Mouse (Mus musculus): ENCODE measurements around the gene Ggact. TPM values are rescaled to one million over a fixed set of nuclear protein-coding genes. Genes with fewer than 3 reads are reported as not detected.

Ggact gene
- polyA plus RNA-seq, 1 experiment from 2014 or later: 59.3 TPM

GRCm38 (mm10) chr14:122943475-122943853 is 29.9 kb upstream of the Ggact start:
- Histone ChIP-seq H3K4me1 (replicated peaks; ENCODE audit: control insufficient read depth, insufficient read depth) (no peaks in the 10 kb centered on the region), H3K36me3 (ENCODE audit: control insufficient read depth, insufficient read depth, low read length) (no peaks in the 10 kb centered on the region), H3K9ac (ENCODE audit: low read length) (no peak overlapping the region), H3K4me2 (replicated peaks; ENCODE audit: low read depth) (no peak overlapping the region), H3K4me3 (ENCODE audit: low read depth, low read length) (no peak overlapping the region), H3K27ac (replicated peaks) (no peak overlapping the region), H3K9me3 (ENCODE audit: control insufficient read depth, low read length) (no peaks in the 10 kb centered on the region), H3K27me3 (ENCODE audit: control insufficient read depth, insufficient read depth, low read length) (no peaks in the 10 kb centered on the region)
- TF ChIP-seq EP300 (optimal IDR thresholded peaks at IDR 0.05): no peak
- TF ChIP-seq CTCF (IDR thresholded peaks at IDR 0.05; ENCODE audit: low read depth): no peak
- ATAC-seq (ENCODE audit: low FRiP score, low TSS enrichment) (no peak), DNase-seq (ENCODE audit: low spot score) (no peak)
- WGBS: 93% methylated on average over 3 of the region's 3 CpGs

- ATAC-seq (ENCODE audit: low FRiP score, low TSS enrichment) (no peak), DNase-seq (ENCODE audit: low spot score) (no peak)
- no peak overlapping the region for H3K27ac ChIP-seq (replicated peaks)
- no peak overlapping the region for H3K4me3 ChIP-seq (ENCODE audit: low read depth, low read length)
- no peaks in the 10 kb centered on the region for H3K9me3 ChIP-seq (ENCODE audit: control insufficient read depth, low read length)
- TF ChIP-seq CTCF (IDR thresholded peaks at IDR 0.05; ENCODE audit: low read depth) (no peak), EP300 (optimal IDR thresholded peaks at IDR 0.05) (no peak)
- 82% methylated on average over 4 of the region's 4 CpGs for WGBS
- no peak overlapping the region for H3K4me2 ChIP-seq (replicated peaks; ENCODE audit: low read depth)
- H3K9ac ChIP-seq (ENCODE audit: low read length): no peak overlapping the region
- no peaks in the 10 kb centered on the region for H3K27me3 ChIP-seq (ENCODE audit: control insufficient read depth, insufficient read depth, low read length)
- no peaks in the 10 kb centered on the region for H3K36me3 ChIP-seq (ENCODE audit: control insufficient read depth, insufficient read depth, low read length)
- H3K4me1 ChIP-seq (replicated peaks; ENCODE audit: control insufficient read depth, insufficient read depth): no peaks in the 10 kb centered on the region
Observed at GRCm38 (mm10) chr14:122942757-122943474, 29.4 kb upstream of the Ggact start.

GRCm38 (mm10) chr14:122936460-122936859 is 22.9 kb upstream of the Ggact start:
- H3K4me1 ChIP-seq (replicated peaks; ENCODE audit: control insufficient read depth, insufficient read depth): no peaks in the 10 kb centered on the region
- H3K4me2 ChIP-seq (replicated peaks; ENCODE audit: low read depth): no peak overlapping the region
- H3K27me3 ChIP-seq (ENCODE audit: control insufficient read depth, insufficient read depth, low read length): no peaks in the 10 kb centered on the region

DNA sequence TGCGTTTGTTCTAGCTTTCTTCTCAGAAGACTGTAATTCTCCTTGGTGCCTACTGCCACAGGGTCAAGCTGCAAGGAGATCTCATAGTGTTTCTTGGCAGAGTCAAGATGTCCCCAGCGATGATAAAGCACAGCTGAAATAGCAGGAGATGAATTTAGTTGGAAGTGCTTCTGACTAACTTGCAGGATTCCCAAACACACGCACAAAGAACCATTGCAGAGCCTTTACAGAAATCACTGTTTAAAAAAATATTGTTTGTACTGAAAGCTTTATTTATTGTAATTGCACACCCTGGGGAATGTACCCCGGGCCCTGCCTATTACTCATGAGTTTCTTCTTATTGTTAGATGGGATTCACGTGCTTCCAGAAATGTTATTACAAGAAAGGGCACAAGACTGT is 6.5 kb upstream of the Ggact start:
- no peak overlapping the region for H3K9ac ChIP-seq (ENCODE audit: low read length)
- peaks cover 3% of the 10 kb centered on the region; the same call in 1 of the 2 replicates for H3K36me3 ChIP-seq (ENCODE audit: control insufficient read depth, insufficient read depth, low read length)
- 55% methylated on average over 5 of the region's 5 CpGs for WGBS
- H3K27me3 ChIP-seq (ENCODE audit: control insufficient read depth, insufficient read depth, low read length): no peaks in the 10 kb centered on the region
- TF ChIP-seq CTCF (IDR thresholded peaks at IDR 0.05; ENCODE audit: low read depth): no peak
- no peak for TF ChIP-seq EP300 (optimal IDR thresholded peaks at IDR 0.05)
- H3K4me3 ChIP-seq (ENCODE audit: low read depth, low read length): no peak overlapping the region
- DNase-seq (ENCODE audit: low spot score) (no peak), ATAC-seq (ENCODE audit: low FRiP score, low TSS enrichment) (no peak)
- no peaks in the 10 kb centered on the region for H3K9me3 ChIP-seq (ENCODE audit: control insufficient read depth, low read length)
- no peak overlapping the region for H3K4me2 ChIP-seq (replicated peaks; ENCODE audit: low read depth)
- no peak overlapping the region for H3K27ac ChIP-seq (replicated peaks)
- no peaks in the 10 kb centered on the region for H3K4me1 ChIP-seq (replicated peaks; ENCODE audit: control insufficient read depth, insufficient read depth)

More at GRCm38 (mm10) chr14:122936460-122936859, 22.9 kb upstream of the Ggact start:
- WGBS: 74% methylated on average over 1 of the region's 1 CpGs
- H3K9me3 ChIP-seq (ENCODE audit: control insufficient read depth, low read length): no peaks in the 10 kb centered on the region
- no peak overlapping the region for H3K27ac ChIP-seq (replicated peaks)
- DNase-seq (ENCODE audit: low spot score) (no peak), ATAC-seq (ENCODE audit: low FRiP score, low TSS enrichment) (no peak)
- H3K4me3 ChIP-seq (ENCODE audit: low read depth, low read length): no peak overlapping the region
- H3K9ac ChIP-seq (ENCODE audit: low read length): no peak overlapping the region
- TF ChIP-seq CTCF (IDR thresholded peaks at IDR 0.05; ENCODE audit: low read depth) (no peak), EP300 (optimal IDR thresholded peaks at IDR 0.05) (no peak)
- H3K36me3 ChIP-seq (ENCODE audit: control insufficient read depth, insufficient read depth, low read length): no peaks in the 10 kb centered on the region

DNA sequence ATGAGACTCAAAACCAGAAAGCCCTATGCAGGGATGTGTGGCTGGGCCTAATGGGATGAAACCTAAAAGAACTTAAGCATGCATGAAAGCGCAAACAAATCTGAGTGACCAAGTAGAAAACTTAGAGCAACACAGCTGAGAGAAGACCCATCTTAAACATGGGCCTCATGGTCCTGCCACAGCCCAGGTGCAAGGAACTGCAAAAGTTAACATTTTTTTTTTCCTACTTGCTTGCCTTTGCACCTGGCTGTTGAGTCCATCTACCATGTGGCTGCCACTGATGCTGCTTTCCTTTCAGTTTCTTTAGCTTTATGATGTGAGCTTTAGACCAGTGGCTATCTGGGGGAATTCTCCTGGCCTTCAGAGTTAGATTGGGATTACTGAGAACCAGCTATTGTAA is 4.1 kb upstream of the Ggact start:
- no peaks in the 10 kb centered on the region for H3K9me3 ChIP-seq (ENCODE audit: control insufficient read depth, low read length)
- H3K4me2 ChIP-seq (replicated peaks; ENCODE audit: low read depth): no peak overlapping the region
- H3K27me3 ChIP-seq (ENCODE audit: control insufficient read depth, insufficient read depth, low read length): no peaks in the 10 kb centered on the region
- no peaks in the 10 kb centered on the region for H3K4me1 ChIP-seq (replicated peaks; ENCODE audit: control insufficient read depth, insufficient read depth)
- no peak for ATAC-seq (ENCODE audit: low FRiP score, low TSS enrichment)
- TF ChIP-seq EP300 (optimal IDR thresholded peaks at IDR 0.05) (no peak), CTCF (IDR thresholded peaks at IDR 0.05; ENCODE audit: low read depth) (no peak)
- H3K9ac ChIP-seq (ENCODE audit: low read length): no peak overlapping the region
- H3K4me3 ChIP-seq (ENCODE audit: low read depth, low read length): no peak overlapping the region
- DNase-seq (ENCODE audit: low spot score): no peak
- peaks cover 3% of the 10 kb centered on the region; the same call in 1 of the 2 replicates for H3K36me3 ChIP-seq (ENCODE audit: control insufficient read depth, insufficient read depth, low read length)
- 96% methylated on average over 1 of the region's 1 CpGs for WGBS
- no peak overlapping the region for H3K27ac ChIP-seq (replicated peaks)

GRCm38 (mm10) chr14:122912812-122913498 is 602 bp downstream of the Ggact start:
- no peak for TF ChIP-seq EP300 (optimal IDR thresholded peaks at IDR 0.05)
- H3K36me3 ChIP-seq (ENCODE audit: control insufficient read depth, insufficient read depth, low read length): no peaks in the 10 kb centered on the region

More at GRCm38 (mm10) chr14:122912812-122913498, 602 bp downstream of the Ggact start:
- WGBS: under 1% methylated on average over 51 of the region's 58 CpGs
- Histone ChIP-seq H3K9ac (ENCODE audit: low read length) (peak overlapping the region; percentile 74), H3K4me2 (replicated peaks; ENCODE audit: low read depth) (peak overlapping the region; percentile 88), H3K27me3 (ENCODE audit: control insufficient read depth, insufficient read depth, low read length) (no peaks in the 10 kb centered on the region), H3K4me1 (replicated peaks; ENCODE audit: control insufficient read depth, insufficient read depth) (no peaks in the 10 kb centered on the region), H3K4me3 (ENCODE audit: low read depth, low read length) (peak overlapping the region; percentile 67), H3K9me3 (ENCODE audit: control insufficient read depth, low read length) (no peaks in the 10 kb centered on the region), H3K27ac (replicated peaks) (peak overlapping the region; percentile 81)
- DNase-seq (ENCODE audit: low spot score): peak; percentile 88
- peak; percentile 87 for ATAC-seq (ENCODE audit: low FRiP score, low TSS enrichment)
